Comparison of ENCODE assay signal across 11 mouse cellular contexts in the genomic region with DNA sequence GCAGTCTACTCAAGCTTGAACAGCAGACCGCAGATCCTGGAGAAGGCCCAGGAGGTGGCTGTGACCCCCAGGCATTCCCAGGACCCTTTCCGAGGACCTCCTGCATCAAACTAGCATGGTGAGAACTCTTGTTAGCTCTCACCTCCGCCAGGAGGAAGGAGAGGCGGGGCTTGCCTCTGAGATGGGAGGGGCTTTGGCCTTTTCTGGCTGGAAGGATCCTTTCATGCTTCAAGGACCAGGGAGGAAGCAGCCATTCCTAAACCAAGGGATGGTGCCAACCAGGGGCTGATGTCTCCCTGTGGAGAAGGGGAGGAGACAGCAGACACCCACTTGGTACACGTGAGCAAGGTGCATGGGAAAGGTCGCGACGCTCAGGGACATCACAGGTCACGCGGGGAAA. TPM values are rescaled to one million over a fixed set of nuclear protein-coding genes. Genes with fewer than 3 reads are reported as not detected.
DNase-seq lines count a peak whose midpoint lies in the region; ATAC-seq lines count a peak whose summit lies in the region.
"Had no signal": no experiment of that assay in that cellular context is flagged by ENCODE, and none has a peak within 500 bp of the region (broad histone marks: within the 10 kb centered on the region; RNA-seq: fewer than 3 reads in every experiment).

No protein-coding gene starts in this region.

- peak; percentile 41; the same call in 1 of the 2 replicates for ATAC-seq in lung, embryonic 15.5 days (ENCODE audit: borderline replicate concordance, extremely low read depth, low FRiP score, low TSS enrichment)
- ATAC-seq in embryonic facial prominence, embryonic 15.5 days (ENCODE audit: insufficient number of reproducible peaks, low FRiP score, low TSS enrichment, low read depth), result no peak

- 24% methylated on average over 10 of the region's 10 CpGs for WGBS in lung, embryonic 15.5 days
- WGBS in embryonic facial prominence, embryonic 15.5 days, result 29% methylated on average over 10 of the region's 10 CpGs
- 24% methylated on average over 10 of the region's 10 CpGs for WGBS in limb, embryonic 10.5 days

- no peak overlapping the region for H3K9ac ChIP-seq in lung, embryonic 15.5 days
- H3K9ac ChIP-seq in embryonic facial prominence, embryonic 15.5 days, result no peak overlapping the region
- H3K9ac ChIP-seq: liver, embryonic 14.5 days had no signal

- H3K27me3 ChIP-seq in lung, embryonic 15.5 days, result no peaks in the 10 kb centered on the region
- H3K27me3 ChIP-seq in embryonic facial prominence, embryonic 15.5 days, result no peaks in the 10 kb centered on the region
- peaks cover 11% of the 10 kb centered on the region for H3K27me3 ChIP-seq in limb, embryonic 10.5 days (ENCODE audit: low read depth, poor library complexity, severe bottlenecking)

- no peaks in the 10 kb centered on the region for H3K36me3 ChIP-seq in lung, embryonic 15.5 days
- H3K36me3 ChIP-seq in embryonic facial prominence, embryonic 15.5 days, result no peaks in the 10 kb centered on the region
- H3K36me3 ChIP-seq in limb, embryonic 10.5 days, result no peaks in the 10 kb centered on the region

- peak overlapping the region; percentile 39 for H3K4me2 ChIP-seq in lung, embryonic 15.5 days
- peak overlapping the region; percentile 35 for H3K4me2 ChIP-seq in embryonic facial prominence, embryonic 15.5 days (replicated peaks)

- peaks cover 15% of the 10 kb centered on the region; the same call in 1 of the 2 replicates for H3K4me1 ChIP-seq in lung, embryonic 15.5 days
- peaks cover 14% of the 10 kb centered on the region for H3K4me1 ChIP-seq in embryonic facial prominence, embryonic 15.5 days
- H3K4me1 ChIP-seq in limb, embryonic 10.5 days, result peaks cover 31% of the 10 kb centered on the region

- H3K4me3 ChIP-seq in lung, embryonic 15.5 days, result 0 out of 2 replicates have a peak overlapping the region, but pooled peaks have one; percentile 8
- 0 out of 2 replicates have a peak overlapping the region, but pooled peaks have one; percentile 16 for H3K4me3 ChIP-seq in embryonic facial prominence, embryonic 15.5 days (replicated peaks)
- peak overlapping the region; percentile 45 for H3K4me3 ChIP-seq in limb, embryonic 10.5 days

- no peaks in the 10 kb centered on the region for H3K9me3 ChIP-seq in lung, embryonic 15.5 days
- H3K9me3 ChIP-seq in embryonic facial prominence, embryonic 15.5 days (replicated peaks), result no peaks in the 10 kb centered on the region
- no peaks in the 10 kb centered on the region for H3K9me3 ChIP-seq in limb, embryonic 10.5 days (replicated peaks)

- no peak overlapping the region for H3K27ac ChIP-seq in lung, embryonic 15.5 days
- H3K27ac ChIP-seq in embryonic facial prominence, embryonic 15.5 days (replicated peaks), result no peak overlapping the region
- H3K27ac ChIP-seq in limb, embryonic 10.5 days, result peak overlapping the region; percentile 37; the same call in 1 of the 2 replicates
- H3K27ac ChIP-seq: liver, embryonic 14.5 days had no signal

- DNase-seq in lung, postnatal 36 days, result no peak
- peak; percentile 50 for DNase-seq in limb, embryonic 10.5 days (ENCODE audit: low spot score)
- peak; percentile 40 for DNase-seq in retina, postnatal 1 day
- DNase-seq in cerebellum, adult 11 months, result no peak
- DNase-seq in frontal cortex, adult 2 months (ENCODE audit: extremely low spot score in 1 of 2, low spot score in 1 of 2), result no peak
- no peak for DNase-seq in ovary, postnatal 14 days (ENCODE audit: low spot score)
- DNase-seq: cerebellum, adult 9-10 months; right cerebral cortex, adult 18-20 months had no signal

RNA-seq across cellular contexts. Expression of a gene that starts 13.6 kb away (rescaled TPM):
- polyA plus RNA-seq in lung, embryonic 15.5 days (2015; fragmentation: Nextera tagmentation; extraction: Ambion mirVana), result 0.36 and 0.50 TPM in 2 replicates
- polyA plus RNA-seq in embryonic facial prominence, embryonic 15.5 days (2015; fragmentation: Nextera tagmentation; extraction: Ambion mirVana), result 0.59 and 1.0 TPM in 2 replicates
- polyA plus RNA-seq in limb, embryonic 10.5 days (2016; fragmentation: Nextera tagmentation; extraction: Ambion mirVana), result 0.30 and 0.33 TPM in 2 replicates
- 11.3 and 15.5 TPM in 2 replicates for polyA plus RNA-seq in frontal cortex, adult 2 months (2012; rRNA removed)

Comparison
In these comparisons a context has a peak if more than half of its experiments do, and no peak if none do; other contexts are left out.
1. DNase-seq: peak in limb, embryonic 10.5 days (single experiment) and retina, postnatal 1 day (single experiment); none in lung, postnatal 36 days (single experiment), cerebellum, adult 11 months (single experiment), frontal cortex, adult 2 months (0 of 2) and ovary, postnatal 14 days (single experiment).
2. Peak in every context shown above with its lines, with median percentiles within 50 percentile points of each other: H3K4me3 ChIP-seq.